Mouse (Mus musculus): ENCODE data around the gene Noxo1. TPM values are rescaled to one million over a fixed set of nuclear protein-coding genes. Genes with fewer than 3 reads are reported as not detected.

Noxo1 gene
- polyA plus RNA-seq, 1 experiment = 7.1 TPM

DNA sequence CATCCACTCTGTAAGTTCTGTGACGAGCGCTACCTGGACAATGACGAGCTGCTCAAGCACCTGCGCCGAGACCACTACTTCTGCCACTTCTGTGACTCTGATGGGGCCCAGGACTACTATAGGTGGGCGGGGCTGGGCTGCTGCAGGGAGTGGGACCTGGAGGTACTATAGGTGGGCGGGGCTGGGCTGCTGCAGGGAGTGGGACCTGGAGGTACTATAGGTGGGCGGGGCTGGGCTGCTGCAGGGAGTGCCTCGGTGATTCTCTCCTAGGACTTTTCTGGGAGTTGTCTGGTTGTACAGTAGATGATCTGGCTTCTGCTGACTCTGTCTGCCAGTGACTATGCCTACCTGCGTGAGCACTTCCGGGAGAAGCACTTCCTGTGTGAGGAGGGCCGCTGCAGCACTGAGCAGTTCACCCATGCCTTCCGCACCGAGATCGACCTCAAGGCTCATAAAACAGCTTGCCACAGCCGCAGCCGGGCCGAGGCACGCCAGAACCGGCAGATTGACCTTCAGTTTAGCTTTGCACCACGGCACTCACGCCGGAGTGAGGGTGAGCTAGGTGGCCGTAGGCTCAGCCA is 18.4 kb upstream of the Noxo1 start:
- WGBS = 85% methylated on average over 24 of the region's 24 CpGs
- Histone ChIP-seq H3K27ac (ENCODE audit: insufficient read depth, low read depth, low read length) (no peak overlapping the region), H3K27me3 (replicated peaks; ENCODE audit: control insufficient read depth, insufficient read depth, low read length) (no peaks in the 10 kb centered on the region), H3K36me3 (ENCODE audit: control insufficient read depth, insufficient read depth, low read length) (no peaks in the 10 kb centered on the region), H3K4me3 (ENCODE audit: insufficient read depth, low read depth, low read length) (no peak overlapping the region), H3K4me1 (ENCODE audit: control insufficient read depth, insufficient read depth, low read length) (no peaks in the 10 kb centered on the region)
- TF ChIP-seq CTCF (conservative IDR thresholded peaks at IDR 0.05; ENCODE audit: insufficient read depth, insufficient read length, low read depth, low read length) (no peak), POLR2A (IDR thresholded peaks at IDR 0.05; ENCODE audit: low read depth, low read length) (no peak)
- no peak for DNase-seq

DNA sequence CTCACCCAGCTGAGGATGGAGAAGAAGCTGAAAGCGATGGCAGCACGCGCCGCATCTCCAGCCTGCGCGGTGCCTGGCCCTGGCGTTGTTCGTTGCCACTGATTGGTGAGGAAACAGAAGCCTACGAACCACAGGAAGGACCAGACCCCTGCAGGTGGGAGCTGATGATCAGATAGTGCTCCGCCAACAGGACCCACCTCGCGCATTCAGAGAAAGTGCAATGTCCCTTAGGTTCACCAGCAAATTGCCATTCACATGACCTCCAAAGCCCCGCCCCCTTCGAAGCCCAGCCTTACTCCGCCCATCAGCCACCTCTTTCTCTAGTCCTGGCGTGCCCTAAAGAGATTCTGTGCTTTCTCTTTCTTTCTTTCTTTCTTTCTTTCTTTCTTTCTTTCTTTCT is 9.5 kb upstream of the Noxo1 start:
- H3K4me1 ChIP-seq (ENCODE audit: control insufficient read depth, insufficient read depth, low read length) = no peaks in the 10 kb centered on the region
- DNase-seq = peak; percentile 72

DNA sequence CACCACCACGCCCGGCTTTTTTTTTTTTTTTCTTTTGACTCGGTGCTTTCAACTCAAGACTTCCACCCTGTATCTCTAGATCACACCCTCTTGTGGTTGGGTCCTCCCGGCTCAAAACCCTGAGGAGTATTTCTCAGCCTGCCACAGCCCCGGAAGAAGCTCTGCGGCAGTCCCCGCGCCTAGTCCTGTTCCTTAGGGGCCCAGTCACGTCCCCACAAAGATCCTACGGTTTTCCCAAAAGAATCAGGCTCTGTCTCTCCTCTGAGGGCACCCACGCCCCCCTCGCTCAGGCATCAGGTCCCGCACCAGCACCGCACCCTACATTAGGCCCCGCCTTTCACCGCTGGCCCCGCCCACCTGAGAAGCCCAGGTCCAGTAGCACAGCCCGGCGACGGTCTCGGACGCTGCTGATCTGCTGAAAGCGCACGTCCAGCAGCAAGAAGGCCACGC is 8.9 kb upstream of the Noxo1 start:
- DNase-seq = peak; percentile 75
- WGBS = 4% methylated on average over 25 of the region's 25 CpGs
- Histone ChIP-seq H3K36me3 (ENCODE audit: control insufficient read depth, insufficient read depth, low read length) (no peaks in the 10 kb centered on the region), H3K27ac (ENCODE audit: insufficient read depth, low read depth, low read length) (no peak overlapping the region), H3K27me3 (replicated peaks; ENCODE audit: control insufficient read depth, insufficient read depth, low read length) (0 out of 2 replicates have a peak, but pooled peaks cover 2% of the 10 kb centered on the region), H3K4me1 (ENCODE audit: control insufficient read depth, insufficient read depth, low read length) (no peaks in the 10 kb centered on the region), H3K4me3 (ENCODE audit: insufficient read depth, low read depth, low read length) (peak overlapping the region; percentile 29; the same call in 1 of the 2 replicates)
- TF ChIP-seq POLR2A (IDR thresholded peaks at IDR 0.05; ENCODE audit: low read depth, low read length) (no peak), CTCF (conservative IDR thresholded peaks at IDR 0.05; ENCODE audit: insufficient read depth, insufficient read length, low read depth, low read length) (no peak)

More for the DNA sequence above, 9.5 kb upstream of the Noxo1 start:
- no peaks in the 10 kb centered on the region for H3K36me3 ChIP-seq (ENCODE audit: control insufficient read depth, insufficient read depth, low read length)
- H3K27ac ChIP-seq (ENCODE audit: insufficient read depth, low read depth, low read length) = no peak overlapping the region
- 0 out of 2 replicates have a peak, but pooled peaks cover 2% of the 10 kb centered on the region for H3K27me3 ChIP-seq (replicated peaks; ENCODE audit: control insufficient read depth, insufficient read depth, low read length)
- 50% methylated on average over 16 of the region's 16 CpGs for WGBS
- no peak for TF ChIP-seq POLR2A (IDR thresholded peaks at IDR 0.05; ENCODE audit: low read depth, low read length)
- no peak for TF ChIP-seq CTCF (conservative IDR thresholded peaks at IDR 0.05; ENCODE audit: insufficient read depth, insufficient read length, low read depth, low read length)
- H3K4me3 ChIP-seq (ENCODE audit: insufficient read depth, low read depth, low read length) = no peak overlapping the region

- TF ChIP-seq POLR2A (IDR thresholded peaks at IDR 0.05; ENCODE audit: low read depth, low read length) (no peak), CTCF (conservative IDR thresholded peaks at IDR 0.05; ENCODE audit: insufficient read depth, insufficient read length, low read depth, low read length) (no peak)
- Histone ChIP-seq H3K4me3 (ENCODE audit: insufficient read depth, low read depth, low read length) (peak overlapping the region; percentile 29; the same call in 1 of the 2 replicates), H3K27me3 (replicated peaks; ENCODE audit: control insufficient read depth, insufficient read depth, low read length) (0 out of 2 replicates have a peak, but pooled peaks cover 2% of the 10 kb centered on the region), H3K27ac (ENCODE audit: insufficient read depth, low read depth, low read length) (no peak overlapping the region), H3K4me1 (ENCODE audit: control insufficient read depth, insufficient read depth, low read length) (no peaks in the 10 kb centered on the region), H3K36me3 (ENCODE audit: control insufficient read depth, insufficient read depth, low read length) (no peaks in the 10 kb centered on the region)
- 23% methylated on average over 23 of the region's 23 CpGs for WGBS
- DNase-seq = no peak
Observed at GRCm38 (mm10) chr17:24687599-24687998, 8.4 kb upstream of the Noxo1 start.

- H3K27ac ChIP-seq (ENCODE audit: insufficient read depth, low read depth, low read length) = no peak within 1 kb of the TSS
- WGBS = 2% methylated on average over 53 of the region's 55 CpGs
- H3K36me3 ChIP-seq (ENCODE audit: control insufficient read depth, insufficient read depth, low read length) = no peaks in the 10 kb centered on the region
- H3K4me1 ChIP-seq (ENCODE audit: control insufficient read depth, insufficient read depth, low read length) = no peaks in the 10 kb centered on the region
- peak within 1 kb of the TSS; percentile 23; the same call in 1 of the 2 replicates for H3K4me3 ChIP-seq (ENCODE audit: insufficient read depth, low read depth, low read length)
- no peak for TF ChIP-seq POLR2A (IDR thresholded peaks at IDR 0.05; ENCODE audit: low read depth, low read length)
- no peak for TF ChIP-seq CTCF (conservative IDR thresholded peaks at IDR 0.05; ENCODE audit: insufficient read depth, insufficient read length, low read depth, low read length)
- 0 out of 2 replicates have a peak, but pooled peaks cover 2% of the 10 kb centered on the region for H3K27me3 ChIP-seq (replicated peaks; ENCODE audit: control insufficient read depth, insufficient read depth, low read length)
- no peak for DNase-seq
Observed at GRCm38 (mm10) chr17:24689251-24690081, 6.6 kb upstream of the Noxo1 start, which contains the start of gene Syngr3. Gene Syngr3 (minus strand): TSS chr17:24689955.

DNA sequence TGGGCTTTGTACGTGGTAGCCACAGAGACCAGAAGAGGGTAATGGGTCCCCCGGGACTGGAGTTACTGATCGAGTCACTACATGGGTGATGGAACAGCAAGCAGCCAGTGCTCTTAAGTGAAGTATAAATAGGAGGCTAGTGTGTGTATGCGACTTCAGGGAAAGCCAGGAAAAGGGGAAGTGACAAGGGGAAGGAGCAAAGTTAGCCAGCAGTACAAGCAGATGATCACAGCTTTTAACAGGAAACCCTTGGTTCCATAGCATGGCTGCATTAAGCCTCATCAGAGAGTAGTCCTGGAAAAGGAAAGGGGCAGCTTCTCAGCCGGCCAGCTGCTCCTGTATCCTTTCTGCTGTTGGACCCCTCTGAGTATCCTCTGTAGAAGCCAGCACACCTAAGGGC is 3.6 kb upstream of the Noxo1 start:
- no peak overlapping the region for H3K4me3 ChIP-seq (ENCODE audit: insufficient read depth, low read depth, low read length)
- WGBS = 85% methylated on average over 5 of the region's 5 CpGs
- no peak overlapping the region for H3K27ac ChIP-seq (ENCODE audit: insufficient read depth, low read depth, low read length)
- no peak for TF ChIP-seq POLR2A (IDR thresholded peaks at IDR 0.05; ENCODE audit: low read depth, low read length)
- TF ChIP-seq CTCF (conservative IDR thresholded peaks at IDR 0.05; ENCODE audit: insufficient read depth, insufficient read length, low read depth, low read length) = no peak
- no peak for DNase-seq
- no peaks in the 10 kb centered on the region for H3K36me3 ChIP-seq (ENCODE audit: control insufficient read depth, insufficient read depth, low read length)
- H3K27me3 ChIP-seq (replicated peaks; ENCODE audit: control insufficient read depth, insufficient read depth, low read length) = 0 out of 2 replicates have a peak, but pooled peaks cover 2% of the 10 kb centered on the region
- H3K4me1 ChIP-seq (ENCODE audit: control insufficient read depth, insufficient read depth, low read length) = no peaks in the 10 kb centered on the region

All from kidney, adult 2 months (tissue).